Mouse (Mus musculus) intestine, embryonic 14.5 days (tissue): Measurements from ENCODE around the gene Barhl1. TPM values are rescaled to one million over a fixed set of nuclear protein-coding genes. Genes with fewer than 3 reads are reported as not detected.

Experiments used
- ATAC-seq: fragments of 200-750 bp; cut with Nextera tagmentation; replicated peaks from 2 replicates; pipeline ENCODE4 v1.8.0; 2017; ENCODE audit warnings: low read depth, moderate number of reproducible peaks, moderate TSS enrichment, moderate library complexity; ENCODE audit not compliant: low FRiP score, low TSS enrichment
- DNase-seq: peaks from one replicate; pipeline ENCODE4 v3.0.0-alpha.2; 2018; ENCODE audit warnings: low spot score
- H3K27ac ChIP-seq: fragments of 300-500 bp; sonication (generic); 2 replicates; pipeline ENCODE4 v1.5.1; 2014; ENCODE audit warnings: low read depth, mild to moderate bottlenecking, control low read depth
- H3K27me3 ChIP-seq: fragments of 300-500 bp; sonication (generic); replicated peaks from 2 replicates; pipeline ENCODE4 v1.6.1; 2014; ENCODE audit warnings: low read length, control low read depth; ENCODE audit not compliant: control insufficient read depth, insufficient read depth
- H3K36me3 ChIP-seq: fragments of 300-500 bp; sonication (generic); 2 replicates; pipeline ENCODE4 v1.6.1; 2014; ENCODE audit warnings: low read length, control low read depth; ENCODE audit not compliant: control insufficient read depth, insufficient read depth
- H3K4me1 ChIP-seq: fragments of 300-500 bp; sonication (generic); replicated peaks from 2 replicates; pipeline ENCODE4 v1.6.1; 2014; ENCODE audit warnings: low read length, control low read depth, mixed read lengths; ENCODE audit not compliant: control insufficient read depth, insufficient read depth
- H3K4me2 ChIP-seq: fragments of 300-500 bp; sonication (generic); 2 replicates; pipeline ENCODE4 v1.6.1; 2014; ENCODE audit warnings: low read length
- H3K4me3 ChIP-seq: fragments of 300-500 bp; sonication (generic); 2 replicates; pipeline ENCODE4 v1.5.1; 2014; ENCODE audit warnings: low read depth, low read length, control low read depth, mixed read lengths
- H3K9ac ChIP-seq: fragments of 300-500 bp; sonication (generic); 2 replicates; pipeline ENCODE4 v1.6.1; 2014; ENCODE audit warnings: mild to moderate bottlenecking, low read length
- H3K9me3 ChIP-seq: fragments of 300-500 bp; sonication (generic); 2 replicates; pipeline ENCODE4 v1.6.1; 2016; ENCODE audit warnings: low read length, control low read depth; ENCODE audit not compliant: control insufficient read depth
- WGBS: fragments of 180-500 bp; shearing (Covaris S2); extraction: QIAGEN DNeasy Blood & Tissue Kit; methylation state at CpG from one replicate; pipeline ENCODE4 v1.1.7; 2014; 5-methylcytosine and 5-hydroxymethylcytosine counted together
- polyA plus RNA-seq: library from polyadenylated mRNA; unstranded; fragments of >200 nt; fragmentation: Nextera tagmentation; extraction: Ambion mirVana; gene quantifications from 2 replicates; pipeline ENCODE4 v1.2.1, GENCODE M21; 2014

The Barhl1 gene
- polyA plus RNA-seq, 1 experiment from 2014 or later, result not detected

GRCm38 (mm10) chr2:28908389-28909153 is 7.9 kb downstream of the Barhl1 start:
- WGBS, result under 1% methylated on average over 38 of the region's 39 CpGs
- Histone ChIP-seq H3K27ac (no peak overlapping the region), H3K4me1 (no peaks in the 10 kb centered on the region), H3K27me3 (peaks cover 73% of the 10 kb centered on the region), H3K4me2 (peak overlapping the region; percentile 31), H3K36me3 (peaks cover 18% of the 10 kb centered on the region), H3K9me3 (no peaks in the 10 kb centered on the region), H3K4me3 (no peak overlapping the region), H3K9ac (no peak overlapping the region)
- DNase-seq (peak; percentile 62), ATAC-seq (peak; percentile 23; the same call in 1 of the 2 replicates)

- H3K4me3 ChIP-seq, result no peak overlapping the region
- no peak for ATAC-seq
- H3K9ac ChIP-seq, result no peak overlapping the region
- H3K4me1 ChIP-seq, result no peaks in the 10 kb centered on the region
- H3K27me3 ChIP-seq, result peaks cover 66% of the 10 kb centered on the region
- WGBS, result 10% methylated on average over 10 of the region's 10 CpGs
- peak overlapping the region; percentile 31; the same call in 1 of the 2 replicates for H3K4me2 ChIP-seq
- no peak for DNase-seq
- H3K9me3 ChIP-seq, result no peaks in the 10 kb centered on the region
- no peak overlapping the region for H3K27ac ChIP-seq
- peaks cover 18% of the 10 kb centered on the region for H3K36me3 ChIP-seq
These were observed 8.6 kb downstream of the Barhl1 start for GRCm38 (mm10) chr2:28907691-28908388.

GRCm38 (mm10) chr2:28905561-28905960 is 10.9 kb downstream of the Barhl1 start:
- no peak for DNase-seq
- Histone ChIP-seq H3K27ac (no peak overlapping the region), H3K9ac (no peak overlapping the region), H3K4me3 (no peak overlapping the region), H3K36me3 (peaks cover 24% of the 10 kb centered on the region), H3K4me2 (no peak overlapping the region), H3K27me3 (peaks cover 44% of the 10 kb centered on the region), H3K4me1 (no peaks in the 10 kb centered on the region), H3K9me3 (no peaks in the 10 kb centered on the region)
- WGBS, result 74% methylated on average over 4 of the region's 4 CpGs
- no peak for ATAC-seq

GRCm38 (mm10) chr2:28904786-28905185 is 11.7 kb downstream of the Barhl1 start:
- Histone ChIP-seq H3K9ac (no peak overlapping the region), H3K4me2 (no peak overlapping the region), H3K4me3 (no peak overlapping the region), H3K9me3 (no peaks in the 10 kb centered on the region), H3K36me3 (peaks cover 32% of the 10 kb centered on the region), H3K27me3 (peaks cover 36% of the 10 kb centered on the region), H3K4me1 (no peaks in the 10 kb centered on the region), H3K27ac (no peak overlapping the region)
- WGBS, result 86% methylated on average over 9 of the region's 9 CpGs
- ATAC-seq (no peak), DNase-seq (no peak)

GRCm38 (mm10) chr2:28903871-28904270 is 12.6 kb downstream of the Barhl1 start:
- Histone ChIP-seq H3K4me3 (no peak overlapping the region), H3K4me2 (no peak overlapping the region), H3K27ac (no peak overlapping the region), H3K36me3 (peaks cover 34% of the 10 kb centered on the region), H3K27me3 (peaks cover 27% of the 10 kb centered on the region), H3K4me1 (no peaks in the 10 kb centered on the region), H3K9ac (no peak overlapping the region), H3K9me3 (no peaks in the 10 kb centered on the region)
- ATAC-seq (no peak), DNase-seq (no peak)
- WGBS, result 94% methylated on average over 5 of the region's 5 CpGs

GRCm38 (mm10) chr2:28902291-28902690 is 14.2 kb downstream of the Barhl1 start:
- H3K36me3 ChIP-seq, result peaks cover 38% of the 10 kb centered on the region
- no peak for DNase-seq
- 92% methylated on average over 8 of the region's 8 CpGs for WGBS

GRCm38 (mm10) chr2:28897340-28897899 is 19.0 kb downstream of the Barhl1 start:
- Histone ChIP-seq H3K4me3 (no peak overlapping the region), H3K36me3 (peaks cover 59% of the 10 kb centered on the region), H3K9me3 (no peaks in the 10 kb centered on the region), H3K4me2 (no peak overlapping the region), H3K27ac (no peak overlapping the region), H3K4me1 (no peaks in the 10 kb centered on the region), H3K27me3 (no peaks in the 10 kb centered on the region), H3K9ac (no peak overlapping the region)
- no peak for ATAC-seq
- WGBS, result 81% methylated on average over 4 of the region's 4 CpGs
- no peak for DNase-seq

More at GRCm38 (mm10) chr2:28902291-28902690, 14.2 kb downstream of the Barhl1 start:
- H3K4me2 ChIP-seq, result no peak overlapping the region
- H3K27me3 ChIP-seq, result peaks cover 11% of the 10 kb centered on the region
- no peak overlapping the region for H3K27ac ChIP-seq
- H3K4me3 ChIP-seq, result no peak overlapping the region
- ATAC-seq, result no peak
- no peaks in the 10 kb centered on the region for H3K4me1 ChIP-seq
- H3K9me3 ChIP-seq, result no peaks in the 10 kb centered on the region
- H3K9ac ChIP-seq, result no peak overlapping the region

GRCm38 (mm10) chr2:28895876-28896275 is 20.6 kb downstream of the Barhl1 start:
- H3K4me2 ChIP-seq, result no peak overlapping the region
- H3K4me3 ChIP-seq, result no peak overlapping the region
- H3K27ac ChIP-seq, result no peak overlapping the region
- H3K36me3 ChIP-seq, result peaks cover 61% of the 10 kb centered on the region
- H3K4me1 ChIP-seq, result no peaks in the 10 kb centered on the region
- no peaks in the 10 kb centered on the region for H3K27me3 ChIP-seq
- WGBS, result 90% methylated on average over 7 of the region's 7 CpGs
- no peak for ATAC-seq
- H3K9ac ChIP-seq, result no peak overlapping the region
- H3K9me3 ChIP-seq, result no peaks in the 10 kb centered on the region
- no peak for DNase-seq
